In the genomic region with DNA sequence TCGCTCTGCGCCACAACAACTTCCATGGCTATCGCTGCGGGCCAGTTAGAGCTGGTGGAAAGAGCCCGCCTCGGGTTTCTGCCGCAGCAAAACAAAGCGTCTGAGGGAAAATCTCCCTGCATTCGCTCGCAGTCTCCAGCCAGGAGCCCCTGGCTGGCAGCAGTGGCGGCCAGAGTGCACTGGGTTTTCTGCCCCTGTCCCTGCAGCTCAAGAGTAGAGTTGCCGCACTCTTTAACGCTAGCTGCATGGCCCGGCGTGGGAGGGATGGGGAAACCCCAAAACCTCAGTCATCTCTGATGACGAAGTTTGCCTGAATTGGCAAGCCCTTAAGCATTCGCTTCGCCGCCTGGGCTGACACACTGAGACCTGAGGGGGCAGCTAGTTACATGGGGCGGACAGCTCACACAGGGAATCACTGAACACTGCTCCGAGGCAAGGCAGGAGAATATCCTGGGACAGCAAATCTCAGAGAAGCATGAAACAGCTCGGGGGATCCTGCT, we compare ENCODE assay signal across 7 mouse cellular contexts. TPM values are rescaled to one million over a fixed set of nuclear protein-coding genes. Genes with fewer than 3 reads are reported as not detected.
DNase-seq lines count a peak whose midpoint lies in the region; ATAC-seq and TF ChIP-seq lines count a peak whose summit lies in the region.

A gene (minus strand): TSS at position 450 of the 500 bp plus-strand sequence.

- H3K9ac ChIP-seq in forebrain, embryonic 12.5 days: peak within 1 kb of the TSS; percentile 72
- peak within 1 kb of the TSS; percentile 54 for H3K9ac ChIP-seq in neural tube, embryonic 12.5 days

- H3K27ac ChIP-seq in forebrain, embryonic 12.5 days: peak within 1 kb of the TSS; percentile 78
- H3K27ac ChIP-seq in left cerebral cortex, adult 2 months: peak within 1 kb of the TSS; percentile 58; the same call in 1 of the 2 replicates
- no peak within 1 kb of the TSS for H3K27ac ChIP-seq in neural tube, embryonic 12.5 days

- intact Hi-C loops in left cerebral cortex, adult 2 months (cut with DNase I): no loop called here

- peaks cover 6% of the 10 kb centered on the region; the same call in 1 of the 2 replicates for H3K27me3 ChIP-seq in forebrain, embryonic 12.5 days
- peaks cover 12% of the 10 kb centered on the region for H3K27me3 ChIP-seq in neural tube, embryonic 12.5 days (replicated peaks)

- DNase-seq in right cerebral cortex, adult 2 months (ENCODE audit: low spot score in 2 of 2): peak; percentile 34 to 63
- no peak for DNase-seq in right cerebral cortex, postnatal 10 days (ENCODE audit: low spot score in 2 of 2)
- DNase-seq in cerebellum, adult 18-20 months: peak; percentile 76 to 81
- DNase-seq in left cerebral cortex, adult 2 months (ENCODE audit: extremely low spot score in 1 of 2, low spot score in 2 of 2): peak; percentile 27 to 50
- no peak for DNase-seq in urinary bladder, postnatal 14 days (ENCODE audit: low spot score)

- peak within 1 kb of the TSS; percentile 47 for H3K4me3 ChIP-seq in forebrain, embryonic 12.5 days (replicated peaks)
- H3K4me3 ChIP-seq in left cerebral cortex, adult 2 months: peak within 1 kb of the TSS; percentile 54
- H3K4me3 ChIP-seq in neural tube, embryonic 12.5 days: peak within 1 kb of the TSS; percentile 34

- WGBS in forebrain, embryonic 12.5 days: under 1% methylated on average over 22 of the region's 22 CpGs
- under 1% methylated on average over 22 of the region's 22 CpGs for WGBS in neural tube, embryonic 12.5 days

- H3K36me3 ChIP-seq in forebrain, embryonic 12.5 days (replicated peaks): no peaks in the 10 kb centered on the region
- H3K36me3 ChIP-seq in neural tube, embryonic 12.5 days: no peaks in the 10 kb centered on the region

- peaks cover 41% of the 10 kb centered on the region for H3K4me1 ChIP-seq in forebrain, embryonic 12.5 days
- H3K4me1 ChIP-seq in neural tube, embryonic 12.5 days: peaks cover 22% of the 10 kb centered on the region

- no peak for TF ChIP-seq CTCF in left cerebral cortex, adult 2 months (IDR thresholded peaks at IDR 0.05)

- peak; percentile 12; the same call in 1 of the 2 replicates for ATAC-seq in forebrain, embryonic 12.5 days (ENCODE audit: low FRiP score)
- no peak for ATAC-seq in neural tube, embryonic 12.5 days (ENCODE audit: low FRiP score, low read depth)

- H3K9me3 ChIP-seq in forebrain, embryonic 12.5 days: no peaks in the 10 kb centered on the region
- H3K9me3 ChIP-seq in neural tube, embryonic 12.5 days: no peaks in the 10 kb centered on the region

- peak within 1 kb of the TSS; percentile 83 for H3K4me2 ChIP-seq in forebrain, embryonic 12.5 days
- H3K4me2 ChIP-seq in neural tube, embryonic 12.5 days (replicated peaks): peak within 1 kb of the TSS; percentile 66

RNA-seq across cellular contexts. Expression of the gene that starts here (rescaled TPM):
- polyA plus RNA-seq in forebrain, embryonic 12.5 days (2016; fragmentation: Nextera tagmentation; extraction: Ambion mirVana): 47.6 and 53.8 TPM in 2 replicates
- total RNA-seq in left cerebral cortex, adult 2 months (2021): 10 to 100 TPM; 15.9 to 18.1 TPM
- polyA plus RNA-seq in neural tube, embryonic 12.5 days (2016; fragmentation: Nextera tagmentation; extraction: Ambion mirVana): 24.8 and 30.7 TPM in 2 replicates

Comparison
In these comparisons a context has a peak if more than half of its experiments do, and no peak if none do; other contexts are left out.
1. DNase-seq: peak in right cerebral cortex, adult 2 months (2 of 2), cerebellum, adult 18-20 months (2 of 2) and left cerebral cortex, adult 2 months (2 of 2); none in right cerebral cortex, postnatal 10 days (0 of 2) and urinary bladder, postnatal 14 days (single experiment).
2. Peak in every context shown above with its lines, with median percentiles within 50 percentile points of each other: H3K4me3 ChIP-seq.